Mouse (Mus musculus) mouse trophoblast stem cell (cell line): Measurements from ENCODE around the gene Snrnp70.
"Not testable (repeated sequence)": the region's sequence is repeated elsewhere in the genome, so short reads cannot be mapped to it uniquely, and the experiment has no call there.

Source experiments
- in situ Hi-C, 2 experiments: fragments of 300-500 bp; cut with MseI, MboI; formaldehyde crosslinking; loops; 2 replicates in 1 of 2; 3 replicates in 1 of 2; pipeline ENCODE4 v1.15.1; 2025

Gene Snrnp70

GRCm38 (mm10) chr7:45369022-45369745 lies 26.4 kb downstream of the Snrnp70 start:
- in situ Hi-C loops: no loop called here

GRCm38 (mm10) chr7:45368178-45368577 lies 27.4 kb downstream of the Snrnp70 start:
- in situ Hi-C loops: no loop called here

- in situ Hi-C loops: no loop called here
Observed at GRCm38 (mm10) chr7:45367020-45367880, 28.3 kb downstream of the Snrnp70 start.

- in situ Hi-C loops: no loop called here
Observed at GRCm38 (mm10) chr7:45366652-45367019, 28.9 kb downstream of the Snrnp70 start, which contains the start of gene Ppfia3. Gene Ppfia3 (minus strand): TSS chr7:45367019.

GRCm38 (mm10) chr7:45365742-45366651 lies 29.5 kb downstream of the Snrnp70 start:
- in situ Hi-C loops: no loop called here

- in situ Hi-C loops: no loop called here
Observed at GRCm38 (mm10) chr7:45363983-45364382, 31.6 kb downstream of the Snrnp70 start.

GRCm38 (mm10) chr7:45362801-45363200 lies 32.7 kb downstream of the Snrnp70 start:
- in situ Hi-C loops: no loop called here

GRCm38 (mm10) chr7:45361243-45361804 lies 34.2 kb downstream of the Snrnp70 start:
- in situ Hi-C loops: no loop called here

GRCm38 (mm10) chr7:45360404-45361125 lies 35.0 kb downstream of the Snrnp70 start:
- in situ Hi-C loops: no loop called here

GRCm38 (mm10) chr7:45359081-45359480 lies 36.5 kb downstream of the Snrnp70 start:
- in situ Hi-C loops: not testable (repeated sequence)

- in situ Hi-C loops: no loop called here
Observed at GRCm38 (mm10) chr7:45356087-45356486, 39.5 kb downstream of the Snrnp70 start.

- in situ Hi-C loops: no loop called here
Observed at GRCm38 (mm10) chr7:45355318-45356020, 40.1 kb downstream of the Snrnp70 start.

GRCm38 (mm10) chr7:45353041-45353440 lies 42.5 kb downstream of the Snrnp70 start:
- in situ Hi-C loops: no loop called here

- in situ Hi-C loops: no loop called here
Observed at GRCm38 (mm10) chr7:45346905-45347304, 48.6 kb downstream of the Snrnp70 start.

- in situ Hi-C loops: no loop called here
Observed at GRCm38 (mm10) chr7:45343543-45343942, 52.0 kb downstream of the Snrnp70 start.

- in situ Hi-C loops: no loop called here
Observed at GRCm38 (mm10) chr7:45342081-45342480, 53.5 kb downstream of the Snrnp70 start.

- in situ Hi-C loops: no loop called here
Observed at GRCm38 (mm10) chr7:45341303-45341702, 54.2 kb downstream of the Snrnp70 start.

GRCm38 (mm10) chr7:45340669-45341068 lies 54.9 kb downstream of the Snrnp70 start:
- in situ Hi-C loops: no loop called here

- in situ Hi-C loops: no loop called here
Observed at GRCm38 (mm10) chr7:45340066-45340442, 55.5 kb downstream of the Snrnp70 start.

- in situ Hi-C loops: no loop called here
Observed at GRCm38 (mm10) chr7:45339410-45340065, 56.0 kb downstream of the Snrnp70 start.
